Mouse (Mus musculus) spleen, adult 2 months (tissue): Measurements from ENCODE around the gene Otog. TPM values are rescaled to one million over a fixed set of nuclear protein-coding genes. Genes with fewer than 3 reads are reported as not detected.

Experiments
- DNase-seq, 2 experiments: peaks; one replicate each; pipeline versions ENCODE4 v3.0.0 to v3.0.0-alpha.2; 2012 to 2021; ENCODE audit warnings: low spot score in 2 of 2, low read depth in 1 of 2
- H3K27ac ChIP-seq: fragments of 200-500 bp; 2 replicates; pipeline ENCODE4 v1.5.1; 2012; ENCODE audit warnings: low read length, inconsistent platforms; ENCODE audit not compliant: insufficient read depth
- H3K27me3 ChIP-seq: fragments of 200-500 bp; 2 replicates; pipeline ENCODE4 v1.6.1; 2012; ENCODE audit warnings: mild to moderate bottlenecking, moderate library complexity, low read length, inconsistent platforms; ENCODE audit not compliant: control insufficient read depth, insufficient read depth
- H3K36me3 ChIP-seq: fragments of 200-500 bp; 2 replicates; pipeline ENCODE4 v1.6.1; 2012; ENCODE audit warnings: mild to moderate bottlenecking, low read length, inconsistent platforms; ENCODE audit not compliant: control insufficient read depth, insufficient read depth
- H3K4me1 ChIP-seq: fragments of 200-500 bp; 2 replicates; pipeline ENCODE4 v1.6.1; 2011; ENCODE audit warnings: inconsistent platforms; ENCODE audit not compliant: control insufficient read depth, insufficient read depth, insufficient read length
- H3K4me3 ChIP-seq: fragments of 200-500 bp; 2 replicates; pipeline ENCODE4 v1.5.1; 2011; ENCODE audit warnings: mild to moderate bottlenecking, inconsistent platforms; ENCODE audit not compliant: insufficient read depth, insufficient read length; ENCODE audit errors: extremely low read depth
- CTCF ChIP-seq: fragments of 200-500 bp; IDR thresholded peaks from 2 replicates; pipeline ENCODE4 v1.5.1; 2011; ENCODE audit warnings: mild to moderate bottlenecking, inconsistent platforms; ENCODE audit not compliant: insufficient read depth, insufficient read length, insufficient replicate concordance; ENCODE audit errors: extremely low read depth
- POLR2A ChIP-seq: fragments of 200-500 bp; IDR thresholded peaks from 2 replicates; pipeline ENCODE4 v1.6.1; 2011; ENCODE audit warnings: low read depth, low read length, inconsistent platforms
- WGBS: fragments of 180-500 bp; shearing (Covaris S2); methylation state at CpG from one replicate; pipeline ENCODE4 v1.1.7; 2018; 5-methylcytosine and 5-hydroxymethylcytosine counted together
- polyA plus RNA-seq: library from polyadenylated mRNA; depleted of rRNA; stranded (reverse); fragments of >200 nt; gene quantifications from 2 replicates; pipeline ENCODE4 v1.2.3, GENCODE M21; 2012; rRNA removed

Otog gene
- polyA plus RNA-seq: not detected in 2 replicates

DNA sequence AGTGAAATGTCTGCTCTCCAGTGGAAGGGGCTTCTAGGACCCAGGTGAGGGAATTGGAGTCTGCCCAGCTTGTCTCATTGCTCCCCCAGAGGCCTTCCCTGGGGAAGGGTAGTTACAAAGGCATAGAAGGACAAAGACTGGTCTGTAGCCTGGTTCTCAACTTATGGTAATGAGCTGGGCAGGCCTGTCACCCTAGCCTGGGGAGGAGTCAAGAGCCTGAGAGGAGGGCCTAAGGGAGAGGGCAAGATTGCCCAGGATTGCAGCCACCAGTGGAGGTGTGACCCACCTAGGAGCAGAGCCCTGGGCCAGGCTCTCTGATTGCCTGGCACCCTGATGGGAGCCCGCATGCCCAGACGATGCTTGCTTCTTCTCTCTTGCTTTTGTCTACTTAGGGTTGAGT is at the start of gene Otog:
Otog (plus strand) TSS at position 292 of the 400 bp plus-strand sequence.
- Histone ChIP-seq H3K4me1 (no peaks in the 10 kb centered on the region), H3K4me3 (no peak within 1 kb of the TSS), H3K27me3 (no peaks in the 10 kb centered on the region), H3K36me3 (no peaks in the 10 kb centered on the region), H3K27ac (no peak within 1 kb of the TSS)
- no peak for TF ChIP-seq POLR2A
- TF ChIP-seq CTCF: no peak
- 75% methylated on average over 2 of the region's 2 CpGs for WGBS
- DNase-seq: no peak

DNA sequence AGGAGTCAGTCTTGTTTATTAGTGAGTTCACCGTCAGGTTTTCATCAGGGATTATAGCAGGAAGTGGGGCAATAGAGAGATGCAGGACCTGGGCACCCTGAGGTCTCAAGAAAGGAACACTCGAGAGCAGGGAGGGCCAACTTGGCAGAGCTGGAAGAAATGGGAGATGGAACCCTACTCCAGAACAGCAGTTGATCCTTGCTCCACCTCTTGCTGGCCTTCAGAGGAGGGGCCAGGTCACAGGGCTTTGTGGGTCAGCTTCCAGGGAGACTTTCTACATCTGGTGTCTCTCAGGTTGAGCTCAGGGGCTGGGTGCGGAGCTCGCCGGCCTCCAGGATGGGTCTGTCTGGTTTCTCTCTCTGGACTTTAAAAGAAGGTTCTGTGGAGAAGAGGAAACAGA is 45.4 kb upstream of the Otog start:
- Histone ChIP-seq H3K4me1 (no peaks in the 10 kb centered on the region), H3K27ac (no peak overlapping the region), H3K36me3 (no peaks in the 10 kb centered on the region), H3K27me3 (no peaks in the 10 kb centered on the region), H3K4me3 (no peak overlapping the region)
- TF ChIP-seq POLR2A (no peak), CTCF (no peak)
- WGBS: 78% methylated on average over 5 of the region's 5 CpGs
- DNase-seq: no peak

DNA sequence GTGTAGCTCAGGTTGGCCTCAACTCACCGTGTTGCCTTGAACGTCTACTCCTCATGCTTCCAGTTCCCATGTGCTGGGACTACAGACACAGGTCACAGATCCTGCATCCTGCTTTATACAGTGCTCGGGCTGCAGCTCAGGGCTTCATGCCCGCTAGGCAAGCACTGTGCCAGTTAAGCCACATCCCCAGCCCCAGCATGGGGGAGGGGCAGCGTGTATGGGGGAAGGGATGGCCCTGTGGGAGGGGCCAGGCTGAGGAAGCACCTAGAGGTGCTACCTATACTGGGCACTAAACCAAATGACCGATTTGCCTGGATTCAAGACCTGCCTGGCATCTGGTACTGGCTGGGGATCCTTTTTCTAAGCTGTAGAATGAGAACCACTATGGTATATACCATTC is 40.8 kb upstream of the Otog start:
- no peak overlapping the region for H3K27ac ChIP-seq
- no peaks in the 10 kb centered on the region for H3K4me1 ChIP-seq
- TF ChIP-seq CTCF (no peak), POLR2A (no peak)
- H3K4me3 ChIP-seq: no peak overlapping the region
- H3K36me3 ChIP-seq: no peaks in the 10 kb centered on the region
- DNase-seq: no peak
- no peaks in the 10 kb centered on the region for H3K27me3 ChIP-seq
- WGBS: 50% methylated on average over 6 of the region's 6 CpGs

DNA sequence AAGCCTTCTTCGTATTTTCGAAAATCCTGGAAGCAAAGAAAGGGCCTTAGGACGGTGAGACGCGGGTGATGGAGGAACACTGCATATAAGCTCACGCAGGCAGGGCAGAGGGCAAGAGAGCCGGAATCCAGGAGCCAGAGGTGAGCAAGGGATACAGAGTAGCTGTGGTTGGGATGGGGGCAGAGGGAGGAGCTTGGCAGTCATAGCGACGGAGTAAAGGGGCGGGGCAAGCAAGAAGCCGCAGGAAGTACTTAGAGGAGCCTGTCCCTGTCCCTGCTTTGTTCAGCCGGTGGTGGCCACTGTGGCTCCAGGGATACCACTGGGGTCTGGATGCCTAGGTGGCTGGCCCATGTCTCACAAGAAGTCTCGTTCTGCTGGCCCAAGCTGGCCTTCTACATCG is 39.1 kb upstream of the Otog start:
- no peak overlapping the region for H3K27ac ChIP-seq
- no peaks in the 10 kb centered on the region for H3K36me3 ChIP-seq
- H3K4me1 ChIP-seq: no peaks in the 10 kb centered on the region
- DNase-seq: no peak
- no peak for TF ChIP-seq POLR2A
- TF ChIP-seq CTCF: no peak
- H3K4me3 ChIP-seq: no peak overlapping the region
- WGBS: 43% methylated on average over 14 of the region's 14 CpGs
- no peaks in the 10 kb centered on the region for H3K27me3 ChIP-seq

DNA sequence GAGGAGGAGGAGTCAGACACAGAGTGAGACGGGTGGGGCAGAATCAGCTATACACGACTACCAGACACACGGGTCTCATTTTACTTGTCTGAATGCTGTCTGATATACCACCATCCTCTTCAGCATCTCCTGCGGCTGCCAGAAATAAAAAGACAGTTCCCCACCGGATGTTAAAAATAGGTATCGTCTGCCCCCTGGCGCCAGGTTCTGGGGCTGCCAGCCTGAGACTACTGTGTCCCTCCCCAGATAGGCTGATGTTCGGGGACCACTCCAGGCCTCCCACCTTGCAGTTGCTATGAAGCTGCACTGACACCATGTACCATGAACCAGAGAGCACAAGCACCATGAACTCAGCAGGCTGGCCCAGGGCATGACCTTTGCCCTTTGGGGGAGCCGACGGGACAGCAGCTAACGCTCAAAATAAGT is 36.7 kb upstream of the Otog start:
- 49% methylated on average over 11 of the region's 11 CpGs for WGBS
- TF ChIP-seq POLR2A (no peak), CTCF (no peak)
- no peak overlapping the region for H3K4me3 ChIP-seq
- peak in 1 of 2 experiments; percentile 35 for DNase-seq
- H3K36me3 ChIP-seq: no peaks in the 10 kb centered on the region
- H3K27ac ChIP-seq: no peak overlapping the region
- H3K4me1 ChIP-seq: no peaks in the 10 kb centered on the region
- no peaks in the 10 kb centered on the region for H3K27me3 ChIP-seq

DNA sequence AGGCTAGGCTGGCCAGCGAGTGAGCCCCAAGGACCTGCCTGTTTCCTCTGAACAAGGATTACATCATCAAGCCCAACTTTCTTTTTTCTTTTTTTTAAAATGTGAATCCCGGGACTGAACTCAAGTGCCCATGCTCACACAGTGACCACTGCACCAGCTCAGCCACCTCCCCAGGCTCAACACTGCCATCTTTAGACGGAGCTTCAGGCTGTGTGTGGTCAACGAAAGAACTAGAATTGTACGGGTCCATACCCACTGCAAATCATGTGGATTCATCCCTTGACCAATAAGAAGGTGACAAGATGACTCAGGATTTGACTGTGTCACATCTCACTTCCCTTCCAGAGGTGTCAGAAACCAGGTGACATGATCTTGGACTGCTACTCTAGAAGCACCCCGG is 36.0 kb upstream of the Otog start:
- no peak overlapping the region for H3K27ac ChIP-seq
- 62% methylated on average over 6 of the region's 6 CpGs for WGBS
- TF ChIP-seq CTCF: no peak
- TF ChIP-seq POLR2A: no peak
- no peaks in the 10 kb centered on the region for H3K27me3 ChIP-seq
- no peaks in the 10 kb centered on the region for H3K36me3 ChIP-seq
- H3K4me1 ChIP-seq: no peaks in the 10 kb centered on the region
- no peak overlapping the region for H3K4me3 ChIP-seq
- DNase-seq: no peak

DNA sequence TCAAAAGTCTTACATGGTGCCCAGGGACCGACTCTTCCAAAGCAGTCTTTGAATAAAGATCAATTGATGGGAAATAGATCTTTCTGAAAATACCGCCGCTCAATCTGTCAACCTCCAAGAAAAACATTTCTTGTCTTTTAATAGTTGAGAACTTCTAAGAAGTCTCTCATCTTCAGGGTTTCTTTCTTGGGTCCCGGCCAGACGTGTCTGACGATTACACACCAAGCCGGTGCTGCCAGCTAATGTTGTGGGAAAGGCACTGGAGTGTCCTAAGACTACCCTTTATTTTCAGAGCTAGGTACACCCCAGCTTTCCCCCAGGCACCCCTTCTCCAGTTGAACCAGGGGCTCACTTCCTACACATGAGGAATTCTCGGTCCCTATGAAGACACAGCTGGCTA is 32.7 kb upstream of the Otog start:
- DNase-seq: no peak
- WGBS: 86% methylated on average over 8 of the region's 8 CpGs
- Histone ChIP-seq H3K4me3 (no peak overlapping the region), H3K27ac (no peak overlapping the region), H3K36me3 (no peaks in the 10 kb centered on the region), H3K27me3 (no peaks in the 10 kb centered on the region), H3K4me1 (no peaks in the 10 kb centered on the region)
- TF ChIP-seq POLR2A: no peak
